Mouse (Mus musculus): ENCODE measurements around the gene Spata31d1d. TPM values are rescaled to one million over a fixed set of nuclear protein-coding genes. Genes with fewer than 3 reads are reported as not detected.
"Not testable (repeated sequence)": the region's sequence is repeated elsewhere in the genome, so short reads cannot be mapped to it uniquely, and the experiment has no call there.

Gene Spata31d1d
- total RNA-seq, 2 experiments from 2014 or later: not detected

- DNase-seq (ENCODE audit: extremely low spot score in 1 of 2, low spot score in 1 of 2): not testable (repeated sequence)
Observed at GRCm38 (mm10) chr13:59734347-59734746, 2.8 kb upstream of the Spata31d1d start.

GRCm38 (mm10) chr13:59733936-59734335 is 2.4 kb upstream of the Spata31d1d start:
- no peak for DNase-seq (ENCODE audit: extremely low spot score in 1 of 2, low spot score in 1 of 2)

- peak; percentile 69 to 86 for DNase-seq (ENCODE audit: extremely low spot score in 1 of 2, low spot score in 1 of 2)
Observed at GRCm38 (mm10) chr13:59728378-59729093, 3.0 kb downstream of the Spata31d1d start.

- DNase-seq (ENCODE audit: extremely low spot score in 1 of 2, low spot score in 1 of 2): no peak
Observed at GRCm38 (mm10) chr13:59726139-59726867, 5.2 kb downstream of the Spata31d1d start.

- not testable (repeated sequence) for DNase-seq (ENCODE audit: extremely low spot score in 1 of 2, low spot score in 1 of 2)
Observed at GRCm38 (mm10) chr13:59722089-59722488, 9.5 kb downstream of the Spata31d1d start.

GRCm38 (mm10) chr13:59719475-59719874 is 12.1 kb downstream of the Spata31d1d start:
- no peak for DNase-seq (ENCODE audit: extremely low spot score in 1 of 2, low spot score in 1 of 2)

- not testable (repeated sequence) for DNase-seq (ENCODE audit: extremely low spot score in 1 of 2, low spot score in 1 of 2)
Observed at GRCm38 (mm10) chr13:59718857-59719440, 12.6 kb downstream of the Spata31d1d start.

- no peak for DNase-seq (ENCODE audit: extremely low spot score in 1 of 2, low spot score in 1 of 2)
Observed at GRCm38 (mm10) chr13:59713710-59714109, 17.8 kb downstream of the Spata31d1d start.

GRCm38 (mm10) chr13:59711984-59712383 is 19.6 kb downstream of the Spata31d1d start, which contains the start of gene Spata31d1b:
Gene Spata31d1b (plus strand): TSS chr13:59712284.
- not testable (repeated sequence) for DNase-seq (ENCODE audit: extremely low spot score in 1 of 2, low spot score in 1 of 2)

GRCm38 (mm10) chr13:59710230-59710629 is 21.3 kb downstream of the Spata31d1d start, which contains the start of gene Spata31d1a:
Gene Spata31d1a (minus strand): TSS chr13:59710330.
- no peak for DNase-seq (ENCODE audit: extremely low spot score in 1 of 2, low spot score in 1 of 2)

GRCm38 (mm10) chr13:59704562-59704961 is 27.0 kb downstream of the Spata31d1d start:
- no peak for DNase-seq (ENCODE audit: extremely low spot score in 1 of 2, low spot score in 1 of 2)

- DNase-seq (ENCODE audit: extremely low spot score in 1 of 2, low spot score in 1 of 2): no peak
Observed at GRCm38 (mm10) chr13:59703514-59703913, 28.0 kb downstream of the Spata31d1d start.

GRCm38 (mm10) chr13:59700137-59700536 is 31.4 kb downstream of the Spata31d1d start:
- DNase-seq (ENCODE audit: extremely low spot score in 1 of 2, low spot score in 1 of 2): not testable (repeated sequence)

- DNase-seq (ENCODE audit: extremely low spot score in 1 of 2, low spot score in 1 of 2): no peak
Observed at GRCm38 (mm10) chr13:59699131-59699530, 32.4 kb downstream of the Spata31d1d start.

- no peak for DNase-seq (ENCODE audit: extremely low spot score in 1 of 2, low spot score in 1 of 2)
Observed at GRCm38 (mm10) chr13:59695781-59696180, 35.8 kb downstream of the Spata31d1d start.

- DNase-seq (ENCODE audit: extremely low spot score in 1 of 2, low spot score in 1 of 2): no peak
Observed at GRCm38 (mm10) chr13:59694008-59694407, 37.5 kb downstream of the Spata31d1d start, which contains the start of gene 4921517D22Rik. Gene 4921517D22Rik (minus strand): TSS chr13:59694108.

- no peak for DNase-seq (ENCODE audit: extremely low spot score in 1 of 2, low spot score in 1 of 2)
Observed at GRCm38 (mm10) chr13:59691478-59691877, 40.1 kb downstream of the Spata31d1d start.

GRCm38 (mm10) chr13:59690576-59690975 is 41.0 kb downstream of the Spata31d1d start:
- no peak for DNase-seq (ENCODE audit: extremely low spot score in 1 of 2, low spot score in 1 of 2)

GRCm38 (mm10) chr13:59689843-59690242 is 41.7 kb downstream of the Spata31d1d start:
- DNase-seq (ENCODE audit: extremely low spot score in 1 of 2, low spot score in 1 of 2): no peak

- DNase-seq (ENCODE audit: extremely low spot score in 1 of 2, low spot score in 1 of 2): no peak
Observed at GRCm38 (mm10) chr13:59689313-59689712, 42.2 kb downstream of the Spata31d1d start.

GRCm38 (mm10) chr13:59688338-59688770 is 43.2 kb downstream of the Spata31d1d start:
- peak in 1 of 2 experiments; percentile 29 for DNase-seq (ENCODE audit: extremely low spot score in 1 of 2, low spot score in 1 of 2)
